Mouse (Mus musculus) adrenal gland, postnatal 14 days (tissue): ENCODE results near the gene Cpm. TPM values are rescaled to one million over a fixed set of nuclear protein-coding genes. Genes with fewer than 3 reads are reported as not detected.
A peak's percentile ranks its signal among the peaks of the same experiment; 100 is the strongest.
"Not testable (repeated sequence)": the region's sequence is repeated elsewhere in the genome, so short reads cannot be mapped to it uniquely, and the experiment has no call there.

ENCODE experiments used
- DNase-seq: peaks from one replicate; pipeline ENCODE4 v3.0.0; 2021; ENCODE audit warnings: mixed read lengths
- total RNA-seq: library from RNA; stranded (reverse); gene quantifications from 2 replicates; pipeline ENCODE4 v1.2.3, GENCODE M21; 2021

Cpm gene
- total RNA-seq, 1 experiment from 2014 or later, result 23.7 TPM

GRCm38 (mm10) chr10:117724136-117724718 lies 94.9 kb downstream of the Cpm start:
- no peak for DNase-seq

DNA sequence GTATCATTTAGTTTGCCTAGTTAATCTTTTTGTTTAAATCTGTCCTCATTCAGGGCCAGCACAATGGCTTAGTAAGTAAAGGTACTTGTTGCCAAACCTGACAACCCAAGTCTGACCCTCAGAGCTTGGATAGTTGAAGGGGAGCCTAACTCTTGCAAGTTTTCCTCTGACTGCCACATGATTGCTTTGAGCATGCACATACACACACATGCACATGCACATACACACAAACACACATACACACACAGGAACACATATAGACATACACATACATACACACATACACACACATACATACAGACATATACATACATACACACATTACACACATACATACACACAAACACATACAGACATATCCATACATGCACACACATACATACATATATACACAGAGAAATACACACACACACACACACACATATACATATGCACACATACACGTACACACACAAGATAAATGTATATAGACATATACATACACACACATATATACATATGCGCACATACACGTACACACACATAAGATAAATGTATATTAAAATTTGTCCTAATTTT lies 95.6 kb downstream of the Cpm start:
- DNase-seq, result no peak

DNA sequence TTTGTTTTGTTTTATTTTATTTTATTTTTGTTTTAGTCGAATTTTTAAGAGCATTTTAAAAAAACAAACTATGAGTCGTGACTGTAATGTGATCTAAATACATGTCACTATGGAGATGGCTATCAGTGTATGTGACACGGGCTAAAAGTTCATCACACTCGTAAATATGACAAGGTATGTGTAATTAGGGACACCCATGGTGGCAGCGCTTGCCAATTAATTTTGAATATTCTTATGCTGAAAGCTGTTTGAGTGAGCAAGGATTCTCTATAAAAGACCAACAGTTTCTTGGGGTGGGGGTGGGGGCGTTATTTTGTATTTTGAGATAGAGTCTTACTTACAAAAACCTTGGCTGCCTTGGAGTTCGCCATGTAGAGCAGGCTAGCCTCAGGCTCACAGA lies 96.4 kb downstream of the Cpm start:
- no peak for DNase-seq

DNA sequence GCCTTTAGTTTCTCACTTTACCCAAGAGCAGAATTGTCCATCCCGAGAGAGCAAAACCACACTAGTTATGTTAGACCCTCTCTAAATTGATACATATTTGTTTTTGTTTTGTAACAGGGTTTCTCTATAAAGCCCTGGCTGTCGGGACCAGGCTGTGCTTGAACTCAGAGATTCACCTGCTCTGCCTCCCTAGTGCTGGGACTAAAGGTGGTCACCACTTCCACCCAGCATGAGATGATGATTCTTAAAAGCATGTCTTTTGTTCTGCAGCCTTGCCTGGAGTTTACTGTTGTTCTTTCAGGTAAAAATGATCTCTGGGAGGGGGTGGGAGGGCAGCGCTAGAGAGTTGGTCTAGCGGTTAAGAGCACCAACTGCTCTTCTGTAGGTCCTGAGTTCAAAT lies 97.0 kb downstream of the Cpm start:
- DNase-seq, result no peak

- DNase-seq, result no peak
These were observed 97.6 kb downstream of the Cpm start for GRCm38 (mm10) chr10:117726888-117727385.

DNA sequence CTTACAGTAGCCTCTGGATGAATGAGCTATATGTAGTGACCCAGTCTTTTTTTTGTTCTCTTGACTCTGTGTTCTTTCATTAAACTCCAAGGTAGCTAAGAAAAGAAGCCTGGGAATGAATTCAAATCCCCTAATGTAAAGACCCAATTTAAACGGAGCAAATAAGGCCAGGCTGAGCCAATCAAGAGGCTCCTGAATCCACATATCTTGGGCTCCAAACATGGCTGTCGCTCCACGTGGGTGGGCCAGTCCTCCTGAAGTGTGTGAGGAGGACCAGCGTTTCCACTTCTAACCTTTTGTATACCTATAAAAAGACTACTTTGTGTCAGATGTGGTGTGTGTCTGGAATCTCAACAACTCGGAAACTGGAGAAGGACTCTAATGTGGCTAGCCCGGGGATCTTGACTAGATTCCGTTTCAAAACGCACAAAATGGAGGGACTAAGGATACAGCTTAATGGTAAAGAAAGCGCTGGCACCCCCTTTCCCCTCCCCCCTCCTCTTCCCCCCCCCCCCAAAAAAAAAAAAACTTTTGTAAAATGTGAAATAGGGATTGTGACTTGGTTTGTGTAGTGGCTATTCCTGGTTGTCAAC lies 98.3 kb downstream of the Cpm start:
- no peak for DNase-seq

GRCm38 (mm10) chr10:117728574-117728973 lies 99.3 kb downstream of the Cpm start:
- no peak for DNase-seq

DNA sequence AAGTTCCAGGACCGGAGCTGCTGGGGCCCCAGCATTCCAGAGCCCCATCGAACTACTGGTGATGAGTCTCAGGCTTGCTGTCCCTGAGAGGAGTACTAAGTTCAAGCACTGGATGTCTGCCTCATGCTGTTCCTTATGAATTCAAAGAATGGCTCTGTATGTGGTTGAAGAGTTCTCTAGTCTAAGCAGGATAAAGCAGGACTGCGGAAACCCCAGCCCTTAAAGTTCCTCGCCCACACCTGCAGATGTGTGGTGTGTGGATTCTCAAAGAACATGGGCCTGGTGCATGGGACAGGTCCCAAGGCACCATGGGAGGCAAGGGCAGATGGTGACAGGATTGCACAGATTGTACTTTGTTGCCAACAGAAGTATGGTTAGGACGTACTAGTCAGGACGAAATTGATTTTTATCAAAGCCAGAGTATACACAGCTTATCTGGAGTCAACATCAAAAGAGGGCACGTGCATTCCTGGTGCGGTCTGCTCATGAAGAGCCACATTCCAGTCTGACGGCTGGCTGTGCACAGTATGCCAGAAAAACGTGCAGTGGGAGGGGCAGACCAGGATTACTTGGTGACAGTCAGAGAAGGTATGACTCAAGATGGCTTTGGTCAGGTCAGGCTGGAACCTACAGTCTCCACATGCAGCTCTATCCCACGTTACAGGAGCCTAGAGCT lies 100.0 kb downstream of the Cpm start:
- no peak for DNase-seq

DNA sequence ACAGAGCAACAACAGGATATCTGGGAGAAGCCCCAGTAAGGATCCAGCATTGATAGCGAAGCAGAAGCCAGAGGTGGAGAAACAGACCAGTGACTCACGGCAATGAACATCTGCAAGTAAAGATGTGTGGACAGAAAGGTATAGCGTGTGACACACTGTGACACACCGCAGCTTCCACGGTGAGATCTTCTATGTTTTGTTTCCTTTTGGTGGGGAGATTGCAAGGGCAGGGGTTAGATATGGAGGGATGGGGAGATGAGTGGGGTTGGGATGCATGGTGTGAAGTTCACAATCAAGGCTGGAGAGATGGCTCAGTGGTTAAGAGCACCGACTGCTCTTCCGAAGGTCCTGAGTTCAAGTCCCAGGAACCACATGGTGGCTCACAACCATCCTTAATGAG lies 100.8 kb downstream of the Cpm start:
- DNase-seq, result no peak

GRCm38 (mm10) chr10:117730637-117731203 lies 101.4 kb downstream of the Cpm start:
- DNase-seq, result no peak

- DNase-seq, result peak; percentile 83
These were observed 102.2 kb downstream of the Cpm start for GRCm38 (mm10) chr10:117731244-117732101.

GRCm38 (mm10) chr10:117732184-117732583 lies 102.9 kb downstream of the Cpm start:
- no peak for DNase-seq

DNA sequence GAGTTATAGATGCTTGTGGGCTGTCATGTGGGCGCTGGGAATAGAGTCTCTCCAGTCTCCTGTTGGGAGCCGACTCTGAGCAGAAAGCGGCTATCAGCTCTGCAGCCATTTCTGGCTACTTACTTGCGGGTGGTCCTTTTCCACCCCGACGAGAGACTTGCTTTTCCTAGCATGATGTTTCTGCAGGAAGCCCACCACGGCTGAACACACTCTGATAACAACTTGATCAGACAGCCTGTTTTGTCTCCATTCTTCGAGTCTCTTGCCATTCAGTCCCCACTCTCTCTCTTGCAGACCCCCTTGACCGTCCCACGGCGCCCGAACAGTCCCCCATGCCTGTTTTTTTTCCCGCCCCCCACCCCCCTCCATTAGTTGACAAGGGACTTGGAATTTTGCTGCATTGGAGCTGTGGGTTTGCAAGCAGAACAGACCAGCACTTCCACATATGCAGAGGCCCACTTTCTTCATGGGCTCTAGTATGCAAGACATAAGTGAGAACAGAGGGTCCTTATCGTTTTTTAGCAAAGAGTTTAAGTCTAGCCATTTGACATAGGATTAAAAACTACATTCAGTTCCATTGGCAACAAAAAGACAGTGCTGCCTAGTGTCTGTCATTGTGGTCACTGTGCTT lies 103.8 kb downstream of the Cpm start:
- no peak for DNase-seq

GRCm38 (mm10) chr10:117733626-117734025 lies 104.3 kb downstream of the Cpm start:
- DNase-seq, result not testable (repeated sequence)

DNA sequence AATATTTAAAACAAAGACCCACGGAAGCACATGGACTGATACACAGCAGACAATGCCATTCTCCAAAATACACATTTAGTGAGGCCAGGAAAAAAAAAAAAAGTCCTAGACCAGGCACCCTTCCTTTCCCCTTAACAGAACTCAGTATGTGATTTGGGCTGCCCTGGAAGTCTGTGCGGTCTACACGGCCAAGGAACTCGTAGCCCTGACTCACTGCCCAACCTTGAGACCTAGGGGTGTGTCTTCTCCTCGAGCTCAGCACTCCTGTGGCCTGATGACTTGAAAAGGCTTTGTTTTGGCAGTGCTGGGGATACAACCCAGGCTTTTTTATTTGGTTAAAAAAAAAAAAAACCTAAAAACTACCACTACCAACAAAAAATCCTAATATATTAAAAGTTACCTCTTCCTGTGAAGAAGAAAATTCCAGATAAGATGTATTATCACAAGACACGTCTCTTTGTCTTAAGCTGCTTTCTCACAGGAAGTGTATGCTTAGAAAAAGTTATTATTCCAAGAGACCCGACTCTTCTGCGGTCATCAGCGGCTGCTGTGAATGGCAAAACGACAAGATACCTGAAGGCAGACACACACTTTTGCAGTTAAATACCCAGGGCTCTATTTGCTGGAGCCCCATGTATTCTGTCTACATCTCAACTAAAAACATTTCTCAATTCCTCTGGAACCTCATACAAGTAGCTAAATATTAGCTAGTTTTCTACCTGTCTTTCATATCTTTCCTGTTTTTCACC lies 105.0 kb downstream of the Cpm start:
- DNase-seq, result peak; percentile 64

DNA sequence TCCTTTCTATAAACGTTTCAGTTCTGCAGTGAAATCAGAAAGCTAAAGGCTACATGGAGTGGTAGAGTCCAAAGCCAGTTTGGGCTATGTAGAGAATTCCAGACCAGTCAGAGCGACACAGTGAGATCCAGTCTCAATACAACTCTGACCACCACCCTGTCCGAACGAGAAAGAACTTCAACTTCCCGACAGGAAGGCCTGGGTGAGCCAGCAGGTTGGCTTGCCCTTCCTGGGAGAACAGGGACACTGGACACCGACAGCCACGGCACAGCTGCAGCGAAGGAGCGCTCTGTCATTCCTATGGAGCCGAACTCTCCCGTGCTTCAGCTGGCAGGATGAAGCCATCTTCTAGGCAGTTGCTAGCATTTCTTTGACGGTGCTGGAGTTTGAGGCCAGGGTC lies 106.1 kb downstream of the Cpm start:
- DNase-seq, result not testable (repeated sequence)

DNA sequence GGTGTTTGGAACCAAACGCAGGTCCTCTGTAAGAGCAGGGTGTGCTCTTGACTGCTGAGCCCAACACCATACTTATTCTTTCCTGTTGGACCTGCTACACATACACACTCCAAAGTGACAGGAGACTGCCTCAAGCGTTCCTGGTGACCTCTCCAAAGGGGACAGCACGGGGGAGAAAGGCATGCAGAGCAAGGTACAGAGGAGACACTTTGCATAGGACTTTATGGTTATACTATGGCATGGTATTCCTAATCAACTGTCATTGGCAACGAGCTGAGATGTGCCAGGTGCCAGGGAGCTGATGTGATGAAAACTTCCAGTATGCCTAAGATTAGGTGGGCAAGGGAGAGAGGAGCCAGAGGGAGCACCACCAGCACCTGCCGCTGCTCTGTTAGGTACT lies 107.3 kb downstream of the Cpm start:
- no peak for DNase-seq
